Mouse (Mus musculus): ENCODE results near the gene Hist1h2br. TPM values are rescaled to one million over a fixed set of nuclear protein-coding genes. Genes with fewer than 3 reads are reported as not detected.
A peak's percentile ranks its signal among the peaks of the same experiment; 100 is the strongest.
"Not testable (repeated sequence)": the region's sequence is repeated elsewhere in the genome, so short reads cannot be mapped to it uniquely, and the experiment has no call there.

Gene Hist1h2br
- total RNA-seq (2014; fragmentation: Nextera tagmentation) = 1,040 and 1,147 TPM in 2 replicates
- 1,116 and 1,141 TPM in 2 replicates for total RNA-seq (2017)
- 4.6 and 25.4 TPM in 2 replicates for polyA plus RNA-seq (2012)

DNA sequence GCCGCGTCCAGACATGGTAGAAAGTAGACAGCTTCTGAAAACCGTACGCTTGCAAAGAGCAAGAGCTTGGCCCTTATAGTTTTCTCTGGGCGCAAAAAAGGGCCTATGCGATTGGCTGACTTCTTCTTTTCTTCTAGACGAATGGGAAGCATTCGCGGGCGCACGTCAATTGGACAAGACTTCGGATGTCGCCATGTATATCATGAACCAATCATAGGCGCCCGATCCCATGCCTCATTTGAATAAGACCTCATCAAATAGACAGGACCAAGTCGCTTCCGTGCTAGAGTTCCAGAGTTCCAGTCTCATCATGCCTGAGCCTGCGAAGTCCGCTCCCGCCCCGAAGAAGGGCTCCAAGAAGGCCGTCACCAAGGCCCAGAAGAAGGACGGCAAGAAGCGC is at the start of gene Hist1h2br, which contains the start of gene Hist1h2ap:
Gene Hist1h2br, plus strand, starts transcription at position 283 of the 400 bp plus-strand sequence.
Gene Hist1h2ap, minus strand, starts transcription at position 47 of the 400 bp plus-strand sequence.
- DNase-seq (ENCODE audit: low spot score); H3K9me3 ChIP-seq (replicated peaks); H3K27me3 ChIP-seq (ENCODE audit: insufficient read depth, low read length); H3K4me3 ChIP-seq (ENCODE audit: low read depth, low read length); H3K36me3 ChIP-seq (replicated peaks); H3K4me1 ChIP-seq (ENCODE audit: insufficient read depth, low read depth, low read length): not testable (repeated sequence)
- peak; percentile 82 for ATAC-seq (ENCODE audit: extremely low read depth, insufficient number of reproducible peaks, low FRiP score, poor library complexity, severe bottlenecking)

DNA sequence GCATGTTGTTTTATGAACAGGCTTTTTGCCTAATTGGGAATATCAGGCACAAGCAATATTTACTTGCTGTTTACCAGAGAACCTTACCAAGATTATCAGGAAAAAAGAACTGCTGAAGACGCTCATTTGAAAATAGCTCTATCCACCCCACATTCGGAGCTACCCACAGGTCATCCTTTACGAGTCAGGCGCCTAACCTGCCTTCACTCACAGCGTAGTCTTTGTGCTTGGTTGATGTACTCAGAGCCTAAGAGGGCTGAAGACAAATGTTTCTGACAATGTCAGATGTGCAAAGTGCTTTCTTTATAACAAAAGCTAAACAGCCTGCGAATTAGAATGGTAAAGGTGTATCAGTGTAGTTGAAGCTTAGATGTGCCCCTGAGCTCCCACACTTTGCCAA is 49.2 kb upstream of the Hist1h2br start:
- Histone ChIP-seq H3K27me3 (ENCODE audit: insufficient read depth, low read length) (no peaks in the 10 kb centered on the region), H3K4me1 (ENCODE audit: insufficient read depth, low read depth, low read length) (peaks cover 24% of the 10 kb centered on the region), H3K4me3 (ENCODE audit: low read depth, low read length) (no peak overlapping the region), H3K9me3 (replicated peaks) (no peaks in the 10 kb centered on the region), H3K36me3 (replicated peaks) (no peaks in the 10 kb centered on the region)
- TF ChIP-seq GATA1 (IDR thresholded peaks at IDR 0.05; ENCODE audit: borderline replicate concordance, low read length) = no peak
- no peak for TF ChIP-seq CTCF (IDR thresholded peaks at IDR 0.05; ENCODE audit: low read depth, low read length)
- TF ChIP-seq GATA2 (IDR thresholded peaks at IDR 0.05; ENCODE audit: borderline replicate concordance, low read depth, low read length) = no peak
- TF ChIP-seq POLR2AphosphoS5 (IDR thresholded peaks at IDR 0.05; ENCODE audit: insufficient replicate concordance, low read depth, low read length) = no peak
- TF ChIP-seq TAL1 (conservative IDR thresholded peaks at IDR 0.05; ENCODE audit: low read depth, low read length) = no peak
- ATAC-seq (ENCODE audit: extremely low read depth, insufficient number of reproducible peaks, low FRiP score, poor library complexity, severe bottlenecking) (no peak), DNase-seq (ENCODE audit: low spot score) (no peak)

DNA sequence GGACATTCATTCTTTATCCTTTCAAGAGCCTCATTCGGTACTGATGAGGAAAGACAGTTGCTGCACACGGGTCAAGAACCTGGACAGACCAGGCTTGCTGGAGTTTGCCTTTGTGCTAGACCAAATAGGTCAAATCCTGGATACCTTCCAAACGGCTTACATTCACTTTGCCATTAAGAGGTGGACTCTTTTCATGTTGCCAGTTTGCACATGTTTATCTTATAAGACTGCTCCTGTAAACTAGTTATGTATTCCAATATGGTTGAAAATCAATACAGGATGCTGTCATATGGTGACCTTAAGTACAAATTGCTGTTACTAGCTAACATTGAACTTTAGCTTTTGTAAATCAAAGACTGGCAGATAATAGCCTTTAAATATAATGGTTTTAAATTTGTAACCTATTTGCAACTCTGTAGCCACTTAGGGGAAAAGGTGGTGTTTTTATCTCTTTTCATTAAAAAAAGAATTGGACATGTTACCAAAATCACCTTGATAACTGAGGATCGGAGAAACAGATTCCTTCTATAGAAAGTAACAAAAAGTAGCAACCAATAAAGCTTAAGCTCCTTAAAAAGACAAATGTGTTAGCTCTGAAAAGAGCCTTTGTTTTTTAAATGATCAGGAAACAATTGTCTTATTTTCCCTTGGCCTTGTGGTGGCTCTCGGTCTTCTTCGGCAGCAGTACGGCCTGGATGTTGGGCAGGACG is 47.2 kb upstream of the Hist1h2br start:
- no peak for ATAC-seq (ENCODE audit: extremely low read depth, insufficient number of reproducible peaks, low FRiP score, poor library complexity, severe bottlenecking)
- Histone ChIP-seq H3K9me3 (replicated peaks) (no peaks in the 10 kb centered on the region), H3K4me1 (ENCODE audit: insufficient read depth, low read depth, low read length) (peaks cover 30% of the 10 kb centered on the region), H3K4me3 (ENCODE audit: low read depth, low read length) (peak overlapping the region; percentile 61; the same call in 1 of the 2 replicates), H3K27me3 (ENCODE audit: insufficient read depth, low read length) (no peaks in the 10 kb centered on the region), H3K36me3 (replicated peaks) (no peaks in the 10 kb centered on the region)
- TF ChIP-seq GATA1 (IDR thresholded peaks at IDR 0.05; ENCODE audit: borderline replicate concordance, low read length) (no peak), POLR2AphosphoS5 (IDR thresholded peaks at IDR 0.05; ENCODE audit: insufficient replicate concordance, low read depth, low read length) (peak; percentile 99; the same call in 1 of the 2 replicates), TAL1 (conservative IDR thresholded peaks at IDR 0.05; ENCODE audit: low read depth, low read length) (no peak), CTCF (IDR thresholded peaks at IDR 0.05; ENCODE audit: low read depth, low read length) (no peak), GATA2 (IDR thresholded peaks at IDR 0.05; ENCODE audit: borderline replicate concordance, low read depth, low read length) (no peak)
- DNase-seq (ENCODE audit: low spot score) = no peak

DNA sequence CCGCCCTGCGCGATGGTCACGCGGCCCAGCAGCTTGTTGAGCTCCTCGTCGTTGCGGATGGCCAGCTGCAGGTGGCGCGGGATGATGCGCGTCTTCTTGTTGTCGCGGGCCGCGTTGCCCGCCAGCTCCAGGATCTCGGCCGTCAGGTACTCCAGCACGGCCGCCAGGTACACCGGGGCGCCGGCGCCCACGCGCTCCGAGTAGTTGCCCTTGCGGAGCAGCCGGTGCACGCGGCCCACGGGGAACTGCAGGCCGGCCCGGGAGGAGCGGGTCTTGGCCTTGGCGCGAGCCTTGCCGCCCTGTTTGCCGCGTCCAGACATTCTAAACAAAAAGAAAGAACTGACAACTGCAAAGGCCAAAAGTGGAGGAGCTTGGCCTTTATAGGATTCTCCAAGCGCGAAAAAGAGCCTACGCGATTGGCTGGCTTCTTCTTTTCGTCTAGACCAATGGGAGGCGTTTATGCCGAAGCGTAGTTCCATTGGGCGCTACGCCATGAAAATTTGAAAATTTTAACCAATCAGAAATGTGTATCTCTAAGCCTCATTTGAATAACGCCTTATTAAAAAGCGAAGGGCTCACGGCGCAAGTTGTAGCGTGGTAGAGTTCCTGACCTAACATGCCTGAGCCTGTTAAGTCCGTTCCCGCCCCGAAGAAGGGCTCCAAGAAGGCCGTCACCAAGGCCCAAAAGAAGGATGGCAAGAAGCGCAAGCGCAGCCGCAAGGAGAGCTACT is 46.5 kb upstream of the Hist1h2br start, which contains the start of the genes Hist1h2an and Hist1h2bp:
Gene Hist1h2an, minus strand, starts transcription at position 320 of the 731 bp plus-strand sequence.
Gene Hist1h2bp, plus strand, starts transcription at position 563 of the 731 bp plus-strand sequence.
- not testable (repeated sequence) for H3K9me3 ChIP-seq (replicated peaks); H3K27me3 ChIP-seq (ENCODE audit: insufficient read depth, low read length); H3K36me3 ChIP-seq (replicated peaks)
- DNase-seq (ENCODE audit: low spot score) (peak; percentile 50), ATAC-seq (ENCODE audit: extremely low read depth, insufficient number of reproducible peaks, low FRiP score, poor library complexity, severe bottlenecking) (peak; percentile 76)
- H3K4me1 ChIP-seq (ENCODE audit: insufficient read depth, low read depth, low read length) = peaks cover 30% of the 10 kb centered on the region
- H3K4me3 ChIP-seq (ENCODE audit: low read depth, low read length) = peak within 1 kb of the TSS; percentile 61; the same call in 1 of the 2 replicates

DNA sequence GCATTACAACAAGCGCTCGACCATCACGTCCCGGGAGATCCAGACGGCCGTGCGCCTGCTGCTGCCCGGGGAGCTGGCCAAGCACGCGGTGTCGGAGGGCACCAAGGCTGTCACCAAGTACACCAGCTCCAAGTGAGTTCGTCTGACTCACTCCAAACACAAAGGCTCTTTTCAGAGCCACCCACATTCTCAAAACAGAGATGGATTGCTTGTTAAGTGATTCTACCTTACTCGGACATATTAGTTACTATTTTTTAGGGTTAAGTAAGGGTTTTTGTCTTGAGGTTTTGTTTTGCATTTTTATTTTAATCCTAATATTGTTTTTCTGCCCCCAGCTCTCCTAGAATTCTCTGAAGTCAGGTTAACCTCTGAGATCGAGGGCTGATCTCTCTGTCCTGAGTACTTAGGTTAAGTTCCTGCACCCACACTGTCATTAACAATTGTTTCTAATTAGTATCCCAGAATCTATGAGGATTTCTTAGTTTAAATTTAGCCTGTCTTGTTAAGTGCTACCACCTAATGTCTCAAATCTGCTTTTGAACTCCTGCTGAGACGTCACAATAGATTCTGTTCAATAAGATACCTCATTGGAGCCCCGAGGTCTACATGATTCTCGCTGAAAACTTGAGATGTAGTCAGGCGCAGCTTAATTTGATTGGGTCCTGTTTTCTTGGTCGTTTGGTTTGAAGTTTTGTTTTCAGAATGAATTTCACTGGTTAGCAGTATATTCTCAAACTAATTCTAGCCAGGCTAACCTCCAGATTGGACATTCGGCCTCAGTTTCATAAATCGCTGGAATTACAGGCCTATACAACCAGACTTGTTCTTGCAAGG is 45.6 kb upstream of the Hist1h2br start:
- ATAC-seq (ENCODE audit: extremely low read depth, insufficient number of reproducible peaks, low FRiP score, poor library complexity, severe bottlenecking) (no peak), DNase-seq (ENCODE audit: low spot score) (no peak)
- peaks cover 30% of the 10 kb centered on the region for H3K4me1 ChIP-seq (ENCODE audit: insufficient read depth, low read depth, low read length)

GRCm38 (mm10) chr13:21789925-21790324 is 43.6 kb upstream of the Hist1h2br start:
- ATAC-seq (ENCODE audit: extremely low read depth, insufficient number of reproducible peaks, low FRiP score, poor library complexity, severe bottlenecking) (no peak), DNase-seq (ENCODE audit: low spot score) (no peak)
- no peak for TF ChIP-seq TAL1 (conservative IDR thresholded peaks at IDR 0.05; ENCODE audit: low read depth, low read length)
- no peak for TF ChIP-seq CTCF (IDR thresholded peaks at IDR 0.05; ENCODE audit: low read depth, low read length)
- TF ChIP-seq POLR2AphosphoS5 (IDR thresholded peaks at IDR 0.05; ENCODE audit: insufficient replicate concordance, low read depth, low read length) = no peak
- no peak for TF ChIP-seq GATA2 (IDR thresholded peaks at IDR 0.05; ENCODE audit: borderline replicate concordance, low read depth, low read length)
- no peak for TF ChIP-seq GATA1 (IDR thresholded peaks at IDR 0.05; ENCODE audit: borderline replicate concordance, low read length)
- H3K27me3 ChIP-seq (ENCODE audit: insufficient read depth, low read length) = no peaks in the 10 kb centered on the region
- peaks cover 21% of the 10 kb centered on the region for H3K4me1 ChIP-seq (ENCODE audit: insufficient read depth, low read depth, low read length)
- H3K9me3 ChIP-seq (replicated peaks) = no peaks in the 10 kb centered on the region
- no peak overlapping the region for H3K4me3 ChIP-seq (ENCODE audit: low read depth, low read length)
- no peaks in the 10 kb centered on the region for H3K36me3 ChIP-seq (replicated peaks)

More for the DNA sequence above, 45.6 kb upstream of the Hist1h2br start:
- no peak overlapping the region; the same call in 1 of the 2 replicates for H3K4me3 ChIP-seq (ENCODE audit: low read depth, low read length)
- H3K9me3 ChIP-seq (replicated peaks) = no peaks in the 10 kb centered on the region
- no peaks in the 10 kb centered on the region for H3K27me3 ChIP-seq (ENCODE audit: insufficient read depth, low read length)
- no peak for TF ChIP-seq GATA1 (IDR thresholded peaks at IDR 0.05; ENCODE audit: borderline replicate concordance, low read length)
- peak; percentile 90; the same call in 1 of the 2 replicates for TF ChIP-seq POLR2AphosphoS5 (IDR thresholded peaks at IDR 0.05; ENCODE audit: insufficient replicate concordance, low read depth, low read length)
- no peaks in the 10 kb centered on the region for H3K36me3 ChIP-seq (replicated peaks)
